Mouse (Mus musculus) skeletal muscle tissue, postnatal 0 days (tissue): Measurements from ENCODE around the gene Ino80. TPM values are rescaled to one million over a fixed set of nuclear protein-coding genes. Genes with fewer than 3 reads are reported as not detected.

Experiments used
- polyA plus RNA-seq: library from polyadenylated mRNA; unstranded; fragments of >200 nt; fragmentation: Nextera tagmentation; extraction: Ambion mirVana; gene quantifications from 2 replicates; pipeline ENCODE4 v1.2.1, GENCODE M21; 2015

Gene Ino80
- polyA plus RNA-seq: 1.8 and 2.5 TPM in 2 replicates

DNA sequence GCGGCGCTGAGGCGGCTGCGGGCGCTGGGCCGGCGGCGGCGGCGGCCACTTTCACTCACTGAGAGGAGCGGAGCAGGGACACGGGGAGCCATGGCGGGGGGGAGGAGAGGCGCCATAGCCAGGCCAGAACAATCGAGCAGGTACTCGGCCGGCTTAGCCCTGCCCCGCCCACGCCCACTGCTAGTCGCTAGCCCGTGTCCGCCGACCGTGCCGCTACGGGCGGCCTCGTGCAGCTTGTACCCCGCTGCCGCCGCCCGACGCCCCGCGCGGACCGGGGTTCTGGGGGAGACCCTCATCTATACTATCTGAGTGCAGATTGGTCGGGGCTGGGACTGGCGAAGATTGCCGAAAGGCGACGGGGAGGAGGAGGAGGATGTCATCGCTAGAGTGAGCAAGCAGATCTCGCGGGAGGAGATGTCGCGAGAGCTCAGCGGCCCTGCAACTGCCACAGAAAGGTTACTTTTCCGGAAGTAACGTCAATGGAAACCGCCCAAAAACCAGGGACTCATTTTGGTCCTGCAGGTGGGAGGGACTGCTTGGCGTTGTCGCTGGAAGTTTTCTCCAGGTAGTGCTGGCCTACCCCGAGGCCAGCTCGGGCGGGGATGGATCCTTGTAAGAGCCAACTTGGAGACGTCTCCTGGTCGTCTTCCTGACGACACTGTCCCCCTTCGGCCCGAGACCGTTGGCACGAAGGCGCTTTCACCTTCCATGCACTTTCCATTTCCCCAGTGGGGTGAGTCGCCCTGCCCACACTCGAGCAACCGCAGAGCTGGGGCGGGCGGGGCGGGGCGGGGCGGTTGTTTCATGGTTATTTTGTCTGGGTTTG is at the start of gene Ino80:
Gene Ino80 (minus strand): TSS at position 117 of the 826 bp plus-strand sequence.

DNA sequence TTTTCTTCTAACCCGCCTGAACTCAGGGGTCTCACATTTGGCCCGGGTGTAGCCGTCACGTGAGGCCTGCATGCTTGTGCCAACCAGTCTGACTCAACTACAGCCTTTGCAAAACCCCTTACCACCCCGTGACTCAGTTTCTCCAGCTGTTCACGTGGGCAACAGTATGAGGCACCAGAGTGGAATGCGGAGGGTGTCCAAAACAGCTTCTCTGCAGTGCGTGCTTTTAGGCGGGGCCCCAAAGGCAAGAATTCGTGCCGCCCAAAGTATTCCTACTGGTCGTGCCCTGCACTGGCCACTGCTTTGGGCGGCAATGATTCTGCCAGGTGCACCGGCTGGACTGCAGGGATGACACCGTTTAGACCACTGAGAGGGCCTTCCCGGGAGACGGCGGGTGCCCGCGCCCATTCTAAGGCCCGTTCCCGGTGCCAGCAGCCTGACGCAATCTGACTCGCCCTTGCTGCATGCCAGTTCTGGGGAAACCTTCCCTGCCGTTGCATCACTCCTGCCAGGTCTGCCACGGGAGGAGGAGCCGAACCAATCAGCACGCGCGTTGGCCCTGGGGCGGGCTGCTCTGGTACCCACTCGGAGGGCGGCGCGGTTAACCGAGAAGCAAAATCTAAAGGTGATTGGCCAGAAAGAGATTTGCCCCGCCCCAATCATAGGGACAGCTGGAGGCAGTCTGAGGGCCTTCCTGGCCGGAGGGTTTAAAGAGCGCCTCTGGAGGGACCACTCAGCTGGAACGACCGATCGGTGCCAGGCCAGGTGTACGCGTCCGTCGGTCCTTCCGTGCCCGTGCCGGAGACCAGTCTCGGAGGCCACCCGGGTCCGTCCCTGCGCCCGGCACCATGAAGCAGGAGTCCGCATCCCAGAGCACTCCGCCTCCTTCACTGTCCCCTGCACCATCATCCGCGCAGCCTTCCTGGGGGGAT is 126.7 kb downstream of the Ino80 start, which contains the start of gene Chac1:
Gene Chac1 (plus strand): TSS at position 675 of the 932 bp plus-strand sequence.

DNA sequence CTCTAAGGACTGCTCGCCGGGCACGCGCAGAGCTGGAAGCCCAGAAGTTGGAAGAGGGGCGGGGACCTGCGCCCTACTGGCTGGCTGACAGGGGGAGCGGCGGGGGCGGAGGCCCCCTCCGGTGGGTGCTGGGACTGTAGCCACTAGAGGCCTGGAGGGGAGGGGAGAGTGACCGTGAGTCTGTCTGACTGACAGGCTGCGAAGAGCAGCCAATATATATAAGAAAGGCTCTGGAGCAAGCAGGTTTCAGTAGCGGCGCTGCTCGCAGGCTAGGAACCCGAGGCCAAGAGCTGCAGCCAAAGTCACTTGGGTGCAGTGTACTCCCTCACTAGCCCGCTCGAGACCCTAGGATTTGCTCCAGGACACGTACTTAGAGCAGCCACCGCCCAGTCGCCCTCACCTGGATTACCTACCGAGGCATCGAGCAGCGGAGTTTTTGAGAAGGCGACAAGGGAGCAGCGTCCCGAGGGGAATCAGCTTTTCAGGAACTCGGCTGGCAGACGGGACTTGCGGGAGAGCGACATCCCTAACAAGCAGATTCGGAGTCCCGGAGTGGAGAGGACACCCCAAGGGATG is 151.8 kb downstream of the Ino80 start, which contains the start of gene Dll4:
Gene Dll4 (plus strand): TSS at position 217 of the 576 bp plus-strand sequence.

Other genes with a start within 250 kb of the Ino80 start
- not detected in 2 replicates for gene Ppp1r14d, start 247.8 kb downstream of the Ino80 start, polyA plus RNA-seq
- gene Spint1, start 240.3 kb downstream of the Ino80 start, polyA plus RNA-seq: 0.08 and 0.63 TPM in 2 replicates
- gene Rhov, start 206.4 kb downstream of the Ino80 start, polyA plus RNA-seq: 0.88 TPM in 1 of 2 replicates, not detected in the other
- gene Vps18, start 188.9 kb downstream of the Ino80 start, polyA plus RNA-seq: 7.4 and 7.5 TPM in 2 replicates
- gene Dll4, start 151.9 kb downstream of the Ino80 start, polyA plus RNA-seq: 4.8 and 5.1 TPM in 2 replicates
- gene Chac1, start 126.5 kb downstream of the Ino80 start, polyA plus RNA-seq: 0.12 and 1.0 TPM in 2 replicates
- gene Exd1, start 69.9 kb upstream of the Ino80 start, polyA plus RNA-seq: 0.09 and 0.29 TPM in 2 replicates
- gene Chp1, start 70.0 kb upstream of the Ino80 start, polyA plus RNA-seq: 39.3 and 59.0 TPM in 2 replicates
- gene Nusap1, start 140.6 kb upstream of the Ino80 start, polyA plus RNA-seq: 14.5 and 16.6 TPM in 2 replicates
- 5.6 and 6.6 TPM in 2 replicates for gene Oip5, start 140.8 kb upstream of the Ino80 start, polyA plus RNA-seq
- 62.8 and 64.0 TPM in 2 replicates for gene Ndufaf1, start 185.1 kb upstream of the Ino80 start, polyA plus RNA-seq
- gene Rtf1, start 197.4 kb upstream of the Ino80 start, polyA plus RNA-seq: 31.1 and 34.4 TPM in 2 replicates